Mouse (Mus musculus) heart, embryonic 10.5 days (tissue): ENCODE measurements at regions not wholly inside any gene's neighbourhood (a gene's known extent, or its start where the extent isn't known, plus 50 kb on each side); places are given as distances from the start of the nearest gene placed in this dataset.

ENCODE experiments used
- DNase-seq: peaks from one replicate; pipeline ENCODE4 v3.0.0-alpha.2; 2017; ENCODE audit warnings: low spot score
- H3K27ac ChIP-seq: fragments of 300-500 bp; sonication (generic); 2 replicates; pipeline ENCODE4 v1.5.1; 2016; ENCODE audit warnings: mild to moderate bottlenecking
- H3K27me3 ChIP-seq: fragments of 300-500 bp; sonication (generic); 2 replicates; pipeline ENCODE4 v1.6.1; 2016; ENCODE audit warnings: mild to moderate bottlenecking; ENCODE audit not compliant: poor library complexity, insufficient read depth, severe bottlenecking
- H3K36me3 ChIP-seq: fragments of 300-500 bp; sonication (generic); 2 replicates; pipeline ENCODE4 v1.6.1; 2016; ENCODE audit warnings: mild to moderate bottlenecking, moderate library complexity
- H3K4me1 ChIP-seq: fragments of 300-500 bp; sonication (generic); 2 replicates; pipeline ENCODE4 v1.6.1; 2016; ENCODE audit warnings: mild to moderate bottlenecking
- H3K4me3 ChIP-seq: fragments of 300-500 bp; sonication (generic); 2 replicates; pipeline ENCODE4 v1.5.1; 2016; ENCODE audit warnings: mild to moderate bottlenecking, moderate library complexity
- H3K9me3 ChIP-seq: fragments of 300-500 bp; sonication (generic); 2 replicates; pipeline ENCODE4 v1.6.1; 2016; ENCODE audit warnings: mild to moderate bottlenecking, moderate library complexity
- WGBS: fragments of 180-500 bp; shearing (Covaris S2); methylation state at CpG from one replicate; pipeline ENCODE4 v1.1.7; 2016; 5-methylcytosine and 5-hydroxymethylcytosine counted together

DNA sequence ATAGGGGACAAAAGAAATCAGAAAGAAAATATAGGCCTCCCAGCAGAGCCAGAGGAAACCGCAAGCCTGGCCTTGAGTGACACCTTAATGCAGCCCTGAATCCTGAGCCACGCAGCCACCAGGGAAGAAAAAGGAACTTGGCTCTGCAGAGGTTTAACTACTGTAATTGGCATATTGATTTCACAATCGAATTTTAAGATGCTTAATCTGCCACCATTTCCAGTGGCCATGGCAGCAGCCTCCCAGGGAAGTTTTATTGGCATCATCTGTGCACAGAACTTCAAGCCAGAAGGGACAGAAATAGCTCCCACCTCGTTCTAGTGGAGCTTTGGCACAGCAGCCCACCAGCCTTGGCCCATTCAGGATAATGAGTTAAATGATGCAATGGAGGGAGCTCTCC lies 117.1 kb upstream of the Hs6st1 start:
- Histone ChIP-seq H3K36me3 (no peaks in the 10 kb centered on the region), H3K27me3 (no peaks in the 10 kb centered on the region)
- 66% methylated on average over 4 of the region's 4 CpGs for whole genome bisulfite sequencing

DNA sequence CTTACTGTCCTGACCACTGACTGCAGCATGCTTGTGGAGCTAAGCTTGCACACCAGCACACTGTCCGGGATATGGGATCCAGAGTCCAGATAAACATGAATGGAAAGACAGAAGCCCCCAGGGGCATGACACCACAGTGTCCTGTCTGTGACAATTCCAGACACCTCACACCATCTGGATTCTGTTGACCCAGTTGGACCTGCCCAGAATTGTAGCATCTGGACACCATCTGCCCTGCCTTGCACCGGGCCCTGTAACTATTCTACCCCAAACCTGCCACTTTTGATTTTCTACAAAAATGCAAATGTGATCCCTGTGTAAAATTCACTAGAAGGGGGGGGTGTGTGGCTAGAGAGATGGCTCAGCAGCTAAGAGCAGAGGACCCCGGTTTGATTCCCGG lies 114.5 kb upstream of the Hs6st1 start:
- WGBS, result 91% methylated on average over 4 of the region's 4 CpGs
- no peak for DNase-seq
- H3K4me1 ChIP-seq, result 0 out of 2 replicates have a peak, but pooled peaks cover 3% of the 10 kb centered on the region
- no peaks in the 10 kb centered on the region for H3K27me3 ChIP-seq
- no peak overlapping the region for H3K4me3 ChIP-seq
- H3K36me3 ChIP-seq, result no peaks in the 10 kb centered on the region
- no peak overlapping the region for H3K27ac ChIP-seq
- H3K9me3 ChIP-seq, result no peaks in the 10 kb centered on the region

More for the DNA sequence above, 117.1 kb upstream of the Hs6st1 start:
- Histone ChIP-seq H3K4me1 (0 out of 2 replicates have a peak, but pooled peaks cover 3% of the 10 kb centered on the region), H3K9me3 (no peaks in the 10 kb centered on the region), H3K27ac (no peak overlapping the region), H3K4me3 (no peak overlapping the region)
- DNase-seq, result no peak

- peaks cover 10% of the 10 kb centered on the region for H3K4me1 ChIP-seq
- no peaks in the 10 kb centered on the region for H3K9me3 ChIP-seq
- no peak overlapping the region for H3K27ac ChIP-seq
- no peaks in the 10 kb centered on the region for H3K36me3 ChIP-seq
- WGBS, result 82% methylated on average over 8 of the region's 8 CpGs
- no peak overlapping the region for H3K4me3 ChIP-seq
- DNase-seq, result no peak
- H3K27me3 ChIP-seq, result no peaks in the 10 kb centered on the region
Observed at GRCm38 (mm10) chr1:35957425-35958372, 110.5 kb upstream of the Hs6st1 start.

GRCm38 (mm10) chr1:35959729-35960128 lies 108.5 kb upstream of the Hs6st1 start:
- DNase-seq, result no peak
- Histone ChIP-seq H3K4me3 (no peak overlapping the region), H3K36me3 (no peaks in the 10 kb centered on the region), H3K4me1 (peaks cover 10% of the 10 kb centered on the region), H3K27ac (no peak overlapping the region), H3K27me3 (no peaks in the 10 kb centered on the region), H3K9me3 (no peaks in the 10 kb centered on the region)
- 81% methylated on average over 4 of the region's 4 CpGs for WGBS

GRCm38 (mm10) chr1:35960844-35961243 lies 107.4 kb upstream of the Hs6st1 start:
- H3K36me3 ChIP-seq, result peaks cover 2% of the 10 kb centered on the region; the same call in 1 of the 2 replicates
- H3K9me3 ChIP-seq, result 0 out of 2 replicates have a peak, but pooled peaks cover 4% of the 10 kb centered on the region
- peak overlapping the region; percentile 81; the same call in 1 of the 2 replicates for H3K27ac ChIP-seq
- no peak overlapping the region for H3K4me3 ChIP-seq
- 86% methylated on average over 2 of the region's 2 CpGs for WGBS
- no peaks in the 10 kb centered on the region for H3K27me3 ChIP-seq
- H3K4me1 ChIP-seq, result peaks cover 10% of the 10 kb centered on the region
- DNase-seq, result no peak

- DNase-seq, result no peak
- no peak overlapping the region for H3K27ac ChIP-seq
- 72% methylated on average over 6 of the region's 6 CpGs for WGBS
Observed at GRCm38 (mm10) chr1:35961923-35962322, 106.3 kb upstream of the Hs6st1 start.

GRCm38 (mm10) chr1:35968489-35968888 lies 99.7 kb upstream of the Hs6st1 start:
- no peak for DNase-seq
- 0 out of 2 replicates have a peak, but pooled peaks cover 4% of the 10 kb centered on the region for H3K9me3 ChIP-seq
- H3K4me1 ChIP-seq, result peaks cover 4% of the 10 kb centered on the region; the same call in 1 of the 2 replicates
- no peak overlapping the region for H3K27ac ChIP-seq
- no peaks in the 10 kb centered on the region for H3K27me3 ChIP-seq
- H3K4me3 ChIP-seq, result no peak overlapping the region
- peaks cover 2% of the 10 kb centered on the region; the same call in 1 of the 2 replicates for H3K36me3 ChIP-seq

More at GRCm38 (mm10) chr1:35961923-35962322, 106.3 kb upstream of the Hs6st1 start:
- Histone ChIP-seq H3K4me1 (peaks cover 10% of the 10 kb centered on the region), H3K36me3 (peaks cover 2% of the 10 kb centered on the region; the same call in 1 of the 2 replicates), H3K4me3 (no peak overlapping the region), H3K9me3 (0 out of 2 replicates have a peak, but pooled peaks cover 4% of the 10 kb centered on the region), H3K27me3 (no peaks in the 10 kb centered on the region)

DNA sequence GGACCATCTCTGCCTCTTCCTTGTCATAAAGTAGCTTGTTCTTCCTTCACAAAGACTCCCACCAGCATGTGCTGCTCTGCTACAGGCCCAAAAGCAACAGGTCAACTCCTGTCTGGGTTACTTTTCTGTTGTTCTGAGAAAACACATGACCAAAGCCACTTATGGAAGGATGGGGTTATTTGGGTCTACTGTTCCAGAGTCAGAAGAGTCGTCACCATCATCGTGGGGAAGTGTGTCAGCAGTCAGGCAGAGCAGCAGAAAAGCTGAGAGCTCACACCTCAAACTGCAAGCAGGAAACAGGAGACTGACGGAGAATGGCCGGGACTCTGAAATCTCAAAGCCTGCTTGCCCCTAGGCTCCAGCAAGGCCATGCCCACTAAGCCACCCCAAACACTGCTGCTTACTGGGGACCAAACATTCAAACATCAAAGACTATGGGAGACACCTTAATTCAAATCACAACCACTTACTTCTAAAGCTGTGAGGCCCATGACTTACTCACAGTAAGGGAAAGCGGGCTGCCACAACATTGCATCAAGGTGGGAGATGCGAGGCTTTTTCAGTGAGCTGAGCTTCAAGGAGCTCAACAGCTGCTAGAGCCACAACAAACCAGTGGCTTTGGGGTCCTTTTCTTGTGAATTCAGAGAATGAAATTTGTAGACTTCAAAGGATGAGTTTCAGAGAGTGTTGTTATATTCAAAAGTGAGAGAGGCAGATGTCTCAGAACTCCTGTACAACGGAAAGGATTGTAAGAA lies 96.6 kb upstream of the Hs6st1 start:
- no peak overlapping the region for H3K4me3 ChIP-seq
- peaks cover 17% of the 10 kb centered on the region; the same call in 1 of the 2 replicates for H3K4me1 ChIP-seq
- H3K36me3 ChIP-seq, result no peaks in the 10 kb centered on the region
- no peak for DNase-seq
- H3K27me3 ChIP-seq, result no peaks in the 10 kb centered on the region
- 49% methylated on average over 7 of the region's 7 CpGs for WGBS
- no peaks in the 10 kb centered on the region for H3K9me3 ChIP-seq
- peak overlapping the region; percentile 12; the same call in 1 of the 2 replicates for H3K27ac ChIP-seq

- H3K36me3 ChIP-seq, result no peaks in the 10 kb centered on the region
- no peak overlapping the region for H3K27ac ChIP-seq
- WGBS, result 42% methylated on average over 5 of the region's 5 CpGs
- H3K4me3 ChIP-seq, result no peak overlapping the region
- peaks cover 18% of the 10 kb centered on the region; the same call in 1 of the 2 replicates for H3K4me1 ChIP-seq
- no peak for DNase-seq
- H3K27me3 ChIP-seq, result no peaks in the 10 kb centered on the region
- no peaks in the 10 kb centered on the region for H3K9me3 ChIP-seq
Observed at GRCm38 (mm10) chr1:35972190-35972584, 96.0 kb upstream of the Hs6st1 start.

DNA sequence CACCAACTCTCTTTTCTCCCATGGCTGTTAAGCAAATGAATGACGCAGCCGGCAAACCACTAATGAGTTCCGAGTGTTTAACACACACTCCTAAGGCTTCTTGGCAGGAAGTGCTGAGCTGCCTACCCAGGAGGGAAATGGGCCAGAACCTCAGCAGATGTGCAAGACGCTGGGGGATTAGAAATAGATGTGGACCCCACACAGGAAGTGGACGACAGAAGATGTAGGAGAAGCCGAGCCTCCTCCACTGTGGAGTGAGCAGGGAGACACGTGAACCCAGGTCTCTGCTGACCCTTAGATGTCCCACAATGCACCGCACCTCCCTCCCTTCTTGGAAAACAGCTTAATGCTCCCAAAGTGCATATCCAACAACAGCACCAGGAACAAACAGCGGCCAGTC lies 94.8 kb upstream of the Hs6st1 start:
- Histone ChIP-seq H3K9me3 (no peaks in the 10 kb centered on the region), H3K4me1 (peaks cover 21% of the 10 kb centered on the region), H3K27ac (no peak overlapping the region), H3K36me3 (no peaks in the 10 kb centered on the region), H3K4me3 (no peak overlapping the region), H3K27me3 (no peaks in the 10 kb centered on the region)
- 62% methylated on average over 9 of the region's 9 CpGs for WGBS
- DNase-seq, result no peak

DNA sequence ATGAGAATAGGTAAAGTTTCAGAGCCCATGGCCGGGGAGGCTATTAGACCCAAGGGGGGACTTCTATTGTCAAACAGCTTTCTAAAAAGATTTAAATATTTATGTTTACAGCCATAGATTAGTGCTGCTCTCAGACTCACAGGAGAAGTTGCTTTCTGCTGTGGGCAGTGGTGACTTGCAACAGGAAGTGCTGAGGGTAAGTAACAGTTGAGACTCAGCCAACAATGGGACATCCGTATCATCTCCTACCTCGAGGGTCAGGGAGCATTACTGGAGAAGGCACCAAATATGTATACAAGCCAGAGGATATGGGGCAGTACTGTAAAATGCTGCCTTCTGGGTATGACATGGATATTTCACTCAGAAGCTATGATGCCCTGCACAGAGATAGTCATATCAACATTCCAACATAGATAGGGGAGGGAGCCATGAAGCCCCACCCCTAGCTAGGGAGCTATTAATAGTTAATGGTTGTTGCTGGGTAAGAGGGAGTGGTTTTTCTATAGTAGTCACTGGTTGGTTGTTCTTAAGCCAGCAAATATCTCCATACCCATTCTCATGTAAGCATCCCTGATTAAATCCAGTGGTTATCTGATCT lies 92.5 kb upstream of the Hs6st1 start:
- Histone ChIP-seq H3K27ac (peak overlapping the region; percentile 47; the same call in 1 of the 2 replicates), H3K27me3 (no peaks in the 10 kb centered on the region), H3K4me3 (no peak overlapping the region), H3K4me1 (peaks cover 29% of the 10 kb centered on the region), H3K9me3 (no peaks in the 10 kb centered on the region), H3K36me3 (no peaks in the 10 kb centered on the region)
- 70% methylated on average over 3 of the region's 3 CpGs for WGBS
- no peak for DNase-seq

DNA sequence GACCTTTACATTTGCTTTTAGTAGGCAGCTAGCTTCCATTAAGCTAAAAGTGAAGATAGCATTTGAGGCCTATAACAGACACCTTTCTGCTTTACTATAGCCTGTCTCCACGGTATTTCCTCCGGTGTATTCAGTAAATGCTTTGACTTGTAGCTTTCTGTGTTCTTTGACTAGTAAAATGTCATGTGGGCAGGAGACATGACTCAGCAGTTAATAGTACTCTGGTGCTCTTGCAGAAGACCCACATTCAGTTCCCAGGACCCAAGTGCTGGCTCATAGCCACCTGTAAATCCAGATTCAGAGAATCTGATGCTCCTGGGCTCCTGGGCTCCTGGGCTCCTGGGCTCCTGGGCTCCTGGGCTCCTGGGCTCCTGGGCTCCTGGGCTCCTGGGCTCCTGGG lies 91.7 kb upstream of the Hs6st1 start:
- 78% methylated on average over 2 of the region's 2 CpGs for WGBS
- peaks cover 26% of the 10 kb centered on the region for H3K4me1 ChIP-seq
- DNase-seq, result no peak
- H3K27ac ChIP-seq, result no peak overlapping the region
- no peaks in the 10 kb centered on the region for H3K9me3 ChIP-seq
- H3K36me3 ChIP-seq, result no peaks in the 10 kb centered on the region
- no peak overlapping the region for H3K4me3 ChIP-seq
- H3K27me3 ChIP-seq, result no peaks in the 10 kb centered on the region
